Mouse (Mus musculus) ES-E14 (cell line): ENCODE measurements at regions not wholly inside any gene's neighbourhood (a gene's known extent, or its start where the extent isn't known, plus 50 kb on each side); places are given as distances from the start of the nearest gene placed in this dataset.
A peak's percentile ranks its signal among the peaks of the same experiment; 100 is the strongest.

Experiments
- DNase-seq: peaks from one replicate; pipeline ENCODE4 v3.0.0-alpha.2; 2013; ENCODE audit warnings: low read depth, low spot score
- H3K27ac ChIP-seq: 2 replicates; pipeline ENCODE4 v1.5.1; 2012; ENCODE audit warnings: low read depth, mild to moderate bottlenecking, low read length, moderate library complexity, mixed read lengths; ENCODE audit not compliant: poor library complexity, insufficient read depth, severe bottlenecking
- H3K36me3 ChIP-seq: 2 replicates; pipeline ENCODE4 v1.6.1; 2012; ENCODE audit warnings: mild to moderate bottlenecking, low read length, moderate library complexity, mixed read lengths; ENCODE audit not compliant: control insufficient read depth, poor library complexity, insufficient read depth, severe bottlenecking
- H3K4me1 ChIP-seq, 2 experiments: fragments of 150-350 bp in 1 of 2; sonication (generic) in 1 of 2; 2 replicates each; pipeline ENCODE4 v1.6.1; 2012; ENCODE audit warnings: low read length in 2 of 2, mild to moderate bottlenecking in 1 of 2, mixed read lengths in 1 of 2; ENCODE audit not compliant: control insufficient read depth in 2 of 2, insufficient read depth in 2 of 2, poor library complexity in 1 of 2
- H3K4me3 ChIP-seq, 2 experiments: fragments of 150-350 bp in 1 of 2; sonication (generic) in 1 of 2; 2 replicates each; pipeline ENCODE4 v1.5.1; 2012; ENCODE audit warnings: low read length in 2 of 2, low read depth in 1 of 2, mild to moderate bottlenecking in 1 of 2, mixed read lengths in 1 of 2; ENCODE audit not compliant: insufficient read depth in 1 of 2, poor library complexity in 1 of 2, severe bottlenecking in 1 of 2
- H3K9ac ChIP-seq: 2 replicates; pipeline ENCODE4 v1.6.1; 2012; ENCODE audit warnings: low read depth, mild to moderate bottlenecking, low read length, mixed read lengths; ENCODE audit not compliant: poor library complexity, insufficient read depth, severe bottlenecking
- H3K9me3 ChIP-seq: fragments of 150-350 bp; sonication (generic); 2 replicates; pipeline ENCODE4 v1.6.1; 2012; ENCODE audit warnings: low read depth, mild to moderate bottlenecking, low read length; ENCODE audit not compliant: control insufficient read depth, insufficient read depth
- CHD2 ChIP-seq: IDR thresholded peaks from 2 replicates; pipeline ENCODE4 v1.6.1; 2014; ENCODE audit warnings: mild to moderate bottlenecking, low read depth, low read length, inconsistent platforms
- HCFC1 ChIP-seq: IDR thresholded peaks from 2 replicates; pipeline ENCODE4 v1.6.1; 2012; ENCODE audit warnings: low read length, inconsistent platforms, borderline replicate concordance; ENCODE audit not compliant: insufficient read depth
- MAFK ChIP-seq: IDR thresholded peaks from 2 replicates; pipeline ENCODE4 v1.6.1; 2014; ENCODE audit warnings: mild to moderate bottlenecking, low read depth, low read length, inconsistent platforms; ENCODE audit not compliant: insufficient read depth
- ZC3H11A ChIP-seq: IDR thresholded peaks from 2 replicates; pipeline ENCODE4 v1.6.1; 2012; ENCODE audit warnings: low read depth, mild to moderate bottlenecking, inconsistent platforms, low read length, borderline replicate concordance
- ZNF384 ChIP-seq: IDR thresholded peaks from 2 replicates; pipeline ENCODE4 v1.6.1; 2012; ENCODE audit warnings: low read depth, low read length, inconsistent platforms
- in situ Hi-C, 2 experiments: fragments of 600-800 bp; cut with MboI; formaldehyde crosslinking; loops; one replicate each; pipeline ENCODE4 v1.15.1; 2025; ENCODE audit warnings: low sequenced_read_pairs in 2 of 2, inconsistent platforms in 1 of 2; ENCODE audit not compliant: unreplicated experiment in 2 of 2

DNA sequence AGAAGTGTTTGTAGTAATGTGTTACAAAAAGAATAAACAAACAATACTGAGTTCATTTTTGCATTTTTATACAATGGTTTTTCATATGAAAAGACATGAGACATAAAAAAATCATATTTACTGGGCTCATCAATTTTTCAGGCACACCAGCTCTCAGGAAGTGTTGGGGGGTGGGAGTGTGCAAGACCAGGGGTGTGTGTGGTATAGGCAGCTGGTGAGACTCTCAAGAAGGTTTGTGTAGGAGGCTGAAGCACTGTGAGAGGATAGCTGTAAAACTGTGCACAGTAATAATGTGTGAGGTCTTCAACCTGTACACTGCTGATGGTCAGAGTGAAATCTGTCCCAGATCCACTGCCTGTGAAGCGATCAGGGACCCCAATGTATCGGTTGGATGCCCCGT is 733.7 kb downstream of the Rpia start:
- H3K27ac ChIP-seq: no peak overlapping the region
- no peak for DNase-seq
- no peak overlapping the region for H3K9ac ChIP-seq
- H3K36me3 ChIP-seq: no peaks in the 10 kb centered on the region
- no peaks in the 10 kb centered on the region for H3K9me3 ChIP-seq
- H3K4me3 ChIP-seq: no peak overlapping the region
- in situ Hi-C loops: no loop called here
- TF ChIP-seq HCFC1: no peak
- TF ChIP-seq CHD2: no peak
- TF ChIP-seq MAFK: no peak
- TF ChIP-seq ZNF384: no peak
- TF ChIP-seq ZC3H11A: no peak
- no peaks in the 10 kb centered on the region for H3K4me1 ChIP-seq

DNA sequence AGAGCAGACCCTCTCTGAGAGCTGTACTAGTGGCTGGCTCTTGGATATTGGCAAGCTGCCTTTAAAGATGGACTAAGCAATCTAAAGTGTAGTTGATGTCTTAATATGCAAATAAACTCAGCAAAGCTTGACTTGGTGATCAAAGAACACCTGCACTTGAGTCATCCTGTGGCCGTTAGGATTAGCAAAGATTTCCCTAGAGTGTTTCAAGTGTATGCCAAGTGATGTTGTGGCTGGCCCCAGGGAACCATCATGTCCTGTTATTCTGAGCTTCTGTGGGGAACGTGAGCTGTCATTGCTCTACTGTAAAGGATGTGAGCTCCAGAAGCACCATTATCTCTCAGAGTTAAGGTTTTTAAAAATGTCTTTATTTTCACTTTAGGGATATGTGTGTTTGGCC is 751.1 kb downstream of the Rpia start:
- TF ChIP-seq ZC3H11A (no peak), CHD2 (no peak), ZNF384 (no peak), MAFK (no peak)
- in situ Hi-C loops: no loop called here
- Histone ChIP-seq H3K9me3 (no peaks in the 10 kb centered on the region), H3K4me1 (no peaks in the 10 kb centered on the region), H3K36me3 (no peaks in the 10 kb centered on the region), H3K4me3 (no peak overlapping the region), H3K9ac (no peak overlapping the region), H3K27ac (no peak overlapping the region)
- DNase-seq: no peak

DNA sequence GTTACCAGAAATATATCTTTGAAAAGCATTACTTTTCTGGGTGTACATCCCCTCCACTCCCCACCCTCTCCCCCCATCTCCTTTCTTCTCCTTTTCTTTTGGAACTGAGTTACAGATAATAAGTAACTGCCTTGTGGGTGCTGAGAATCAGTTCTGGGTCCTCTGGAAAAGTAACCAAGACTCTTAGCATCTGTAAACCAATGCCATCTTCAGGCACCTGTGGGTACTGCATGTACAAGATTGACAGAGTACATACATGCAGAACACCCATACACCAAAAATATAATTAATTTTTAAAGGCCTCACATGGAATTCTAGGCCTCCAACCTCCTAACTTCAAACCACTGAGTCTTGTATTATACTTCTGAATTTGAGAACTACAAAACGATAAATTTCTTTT is 758.4 kb downstream of the Rpia start:
- Histone ChIP-seq H3K36me3 (no peaks in the 10 kb centered on the region), H3K4me3 (no peak overlapping the region), H3K27ac (no peak overlapping the region), H3K9me3 (no peaks in the 10 kb centered on the region), H3K4me1 (no peaks in the 10 kb centered on the region), H3K9ac (no peak overlapping the region)
- peak; percentile 25 for DNase-seq
- no peak for TF ChIP-seq ZC3H11A
- TF ChIP-seq CHD2: no peak
- no peak for TF ChIP-seq ZNF384
- TF ChIP-seq MAFK: no peak
- no peak for TF ChIP-seq HCFC1
- in situ Hi-C loops: no loop called here

DNA sequence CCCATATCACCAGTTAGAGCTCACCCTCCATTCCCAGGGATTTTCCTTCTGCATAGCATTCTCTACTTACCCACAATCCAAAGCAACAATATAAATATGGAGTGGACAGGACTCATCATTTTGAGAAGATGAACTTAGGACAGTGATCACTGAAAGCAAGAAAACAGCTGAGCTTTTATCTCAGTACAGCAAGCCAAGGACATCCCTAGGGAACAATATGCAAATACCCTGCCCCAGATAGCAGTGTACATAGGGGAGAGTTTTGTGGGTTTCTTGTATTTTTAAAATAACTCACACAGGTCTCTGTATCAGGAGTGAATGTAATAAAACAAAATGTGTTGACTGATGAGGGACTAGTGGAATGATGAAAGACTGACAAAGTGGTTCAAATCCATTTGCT is 780.5 kb downstream of the Rpia start:
- TF ChIP-seq CHD2: no peak
- no peak for TF ChIP-seq ZC3H11A
- TF ChIP-seq HCFC1: no peak
- TF ChIP-seq ZNF384: no peak
- Histone ChIP-seq H3K9me3 (no peaks in the 10 kb centered on the region), H3K9ac (no peak overlapping the region), H3K27ac (no peak overlapping the region), H3K36me3 (no peaks in the 10 kb centered on the region), H3K4me3 (no peak overlapping the region), H3K4me1 (no peaks in the 10 kb centered on the region)
- no peak for DNase-seq
- in situ Hi-C loops: no loop called here
